Comparison of ENCODE assay signal across 24 mouse cellular contexts in genomic region chr5:30148133-30148920, GRCm38 (mm10). TPM values are rescaled to one million over a fixed set of nuclear protein-coding genes. Genes with fewer than 3 reads are reported as not detected.
DNase-seq lines count a peak whose midpoint lies in the region; ATAC-seq lines count a peak whose summit lies in the region.
"Had no signal": no experiment of that assay in that cellular context is flagged by ENCODE, and none has a peak within 500 bp of the region (broad histone marks: within the 10 kb centered on the region; RNA-seq: fewer than 3 reads in every experiment).

No protein-coding gene starts in this region.

- H3K4me2 ChIP-seq in midbrain, embryonic 11.5 days: no peak overlapping the region
- no peak overlapping the region for H3K4me2 ChIP-seq in kidney, embryonic 15.5 days
- H3K4me2 ChIP-seq: heart, embryonic 13.5 days; hindbrain, embryonic 15.5 days had no signal

- H3K4me3 ChIP-seq in midbrain, embryonic 11.5 days (ENCODE audit: low read depth, low read length): no peak overlapping the region
- H3K4me3 ChIP-seq in midbrain, embryonic 10.5 days: no peak overlapping the region
- no peak overlapping the region for H3K4me3 ChIP-seq in kidney, embryonic 15.5 days (replicated peaks)
- H3K4me3 ChIP-seq: embryonic facial prominence, embryonic 10.5 days; heart, embryonic 13.5 days; hindbrain, embryonic 15.5 days had no signal

- peak; percentile 16 for DNase-seq in adrenal gland, postnatal 14 days
- no peak for DNase-seq in adrenal gland, postnatal 10 days
- peak; percentile 26 for DNase-seq in midbrain, embryonic 11.5 days (ENCODE audit: low spot score, missing footprints)
- DNase-seq in midbrain, embryonic 10.5 days (ENCODE audit: low spot score): no peak
- DNase-seq in retina, postnatal 1 day: peak; percentile 70
- DNase-seq: adrenal gland, postnatal 25 days; B cell, adult 2 months; cerebellum, adult 2 months; cerebellum, postnatal 10 days; heart, postnatal 36 days had no signal

- peaks cover 11% of the 10 kb centered on the region for H3K36me3 ChIP-seq in midbrain, embryonic 11.5 days (ENCODE audit: control insufficient read depth, insufficient read depth, low read length)
- H3K36me3 ChIP-seq in midbrain, embryonic 10.5 days: peaks cover 31% of the 10 kb centered on the region
- peaks cover 46% of the 10 kb centered on the region for H3K36me3 ChIP-seq in kidney, embryonic 15.5 days

- no peaks in the 10 kb centered on the region for H3K9me3 ChIP-seq in midbrain, embryonic 11.5 days (ENCODE audit: control insufficient read depth, low read length)
- no peaks in the 10 kb centered on the region for H3K9me3 ChIP-seq in midbrain, embryonic 10.5 days (replicated peaks)
- no peaks in the 10 kb centered on the region for H3K9me3 ChIP-seq in kidney, embryonic 15.5 days (replicated peaks)
- H3K9me3 ChIP-seq: embryonic facial prominence, embryonic 10.5 days; heart, embryonic 13.5 days; hindbrain, embryonic 15.5 days had no signal

- no peaks in the 10 kb centered on the region for H3K27me3 ChIP-seq in midbrain, embryonic 11.5 days (ENCODE audit: control insufficient read depth, insufficient read depth, low read length)
- H3K27me3 ChIP-seq in midbrain, embryonic 10.5 days (ENCODE audit: low read depth, poor library complexity, severe bottlenecking): no peaks in the 10 kb centered on the region
- no peaks in the 10 kb centered on the region for H3K27me3 ChIP-seq in kidney, embryonic 15.5 days
- H3K27me3 ChIP-seq: heart, embryonic 13.5 days; hindbrain, embryonic 15.5 days had no signal

- ATAC-seq in midbrain, embryonic 11.5 days (ENCODE audit: low FRiP score): no peak
- ATAC-seq in frontal cortex, adult (ENCODE audit: low TSS enrichment): no peak
- ATAC-seq in kidney, embryonic 15.5 days (replicated peaks; ENCODE audit: low FRiP score): no peak
- ATAC-seq: CD4-positive, CD25-positive, alpha-beta regulatory T cell, adult 4 months; forebrain, embryonic 14.5 days had no signal

- WGBS in midbrain, embryonic 11.5 days: 85% methylated on average over 5 of the region's 5 CpGs
- WGBS in midbrain, embryonic 10.5 days: 89% methylated on average over 5 of the region's 5 CpGs
- WGBS in kidney, embryonic 15.5 days: 83% methylated on average over 5 of the region's 5 CpGs

- H3K9ac ChIP-seq in midbrain, embryonic 11.5 days (ENCODE audit: low read length): no peak overlapping the region
- no peak overlapping the region for H3K9ac ChIP-seq in kidney, embryonic 15.5 days
- H3K9ac ChIP-seq: heart, embryonic 13.5 days; hindbrain, embryonic 15.5 days had no signal

- no peaks in the 10 kb centered on the region for H3K4me1 ChIP-seq in midbrain, embryonic 11.5 days (ENCODE audit: control insufficient read depth, insufficient read depth, low read length)
- no peaks in the 10 kb centered on the region for H3K4me1 ChIP-seq in midbrain, embryonic 10.5 days
- H3K4me1 ChIP-seq in kidney, embryonic 15.5 days: peaks cover 10% of the 10 kb centered on the region; the same call in 1 of the 2 replicates

- H3K27ac ChIP-seq in midbrain, embryonic 11.5 days (ENCODE audit: low read depth, low read length): no peak overlapping the region
- H3K27ac ChIP-seq in midbrain, embryonic 10.5 days (replicated peaks): no peak overlapping the region
- H3K27ac ChIP-seq in kidney, embryonic 15.5 days: no peak overlapping the region
- H3K27ac ChIP-seq: embryonic facial prominence, embryonic 10.5 days; heart, embryonic 13.5 days; hindbrain, embryonic 15.5 days had no signal

RNA-seq across cellular contexts. Expression of gene Hadha, which starts 6.6 kb away (rescaled TPM):
- total RNA-seq in adrenal gland, postnatal 14 days (2021): 813 and 814 TPM in 2 replicates
- 100 to 1,000 TPM; 921 to 997 TPM for total RNA-seq in adrenal gland, postnatal 10 days (2021)
- polyA plus RNA-seq in midbrain, embryonic 11.5 days (2014; fragmentation: Nextera tagmentation; extraction: Ambion mirVana): 75.1 and 87.0 TPM in 2 replicates
- polyA plus RNA-seq in midbrain, embryonic 10.5 days (2016; fragmentation: Nextera tagmentation; extraction: Ambion mirVana): 101 and 115 TPM in 2 replicates
- polyA plus RNA-seq in kidney, embryonic 15.5 days (2015; fragmentation: Nextera tagmentation; extraction: Ambion mirVana): 149 and 156 TPM in 2 replicates

RNA-seq across cellular contexts. Expression of gene Hadhb, which starts 6.7 kb away (rescaled TPM):
- 1,392 and 1,422 TPM in 2 replicates for total RNA-seq in adrenal gland, postnatal 14 days (2021)
- 1,000 to 10,000 TPM; 1,471 to 1,600 TPM for total RNA-seq in adrenal gland, postnatal 10 days (2021)
- 107 and 114 TPM in 2 replicates for polyA plus RNA-seq in midbrain, embryonic 11.5 days (2014; fragmentation: Nextera tagmentation; extraction: Ambion mirVana)
- polyA plus RNA-seq in midbrain, embryonic 10.5 days (2016; fragmentation: Nextera tagmentation; extraction: Ambion mirVana): 104 and 106 TPM in 2 replicates
- 157 TPM in 2 replicates for polyA plus RNA-seq in kidney, embryonic 15.5 days (2015; fragmentation: Nextera tagmentation; extraction: Ambion mirVana)

RNA-seq across cellular contexts. Expression of gene 3110082J24Rik, which starts 42.4 kb away (rescaled TPM):
- total RNA-seq in adrenal gland, postnatal 14 days (2021): not detected in 2 replicates
- total RNA-seq in adrenal gland, postnatal 10 days (2021): not detected
- 3.7 and 4.5 TPM in 2 replicates for polyA plus RNA-seq in midbrain, embryonic 11.5 days (2014; fragmentation: Nextera tagmentation; extraction: Ambion mirVana)
- 2.4 and 3.7 TPM in 2 replicates for polyA plus RNA-seq in midbrain, embryonic 10.5 days (2016; fragmentation: Nextera tagmentation; extraction: Ambion mirVana)
- polyA plus RNA-seq in kidney, embryonic 15.5 days (2015; fragmentation: Nextera tagmentation; extraction: Ambion mirVana): not detected in 2 replicates
- total RNA-seq: adrenal gland, postnatal 25 days; gastrocnemius, adult 8-10 months; gastrocnemius, postnatal 4 days; heart, adult 8-10 months; heart, postnatal 36 days; MEL had no signal
- polyA plus RNA-seq: CD4-positive, CD25-positive, alpha-beta regulatory T cell, adult 4 months; embryonic facial prominence, embryonic 14.5 days; heart, embryonic 13.5 days; heart, postnatal 0 days had no signal

RNA-seq across cellular contexts. Expression of gene Garem2, which starts 43.4 kb away (rescaled TPM):
- total RNA-seq in adrenal gland, postnatal 14 days (2021): 0.19 and 0.26 TPM in 2 replicates
- under 1 TPM; 0.12 to 0.30 TPM for total RNA-seq in adrenal gland, postnatal 10 days (2021)
- polyA plus RNA-seq in midbrain, embryonic 11.5 days (2014; fragmentation: Nextera tagmentation; extraction: Ambion mirVana): 14.3 and 15.3 TPM in 2 replicates
- 6.9 and 9.4 TPM in 2 replicates for polyA plus RNA-seq in midbrain, embryonic 10.5 days (2016; fragmentation: Nextera tagmentation; extraction: Ambion mirVana)
- 0.55 and 0.62 TPM in 2 replicates for polyA plus RNA-seq in kidney, embryonic 15.5 days (2015; fragmentation: Nextera tagmentation; extraction: Ambion mirVana)
- total RNA-seq: gastrocnemius, adult 8-10 months had no signal
- polyA plus RNA-seq: CD4-positive, CD25-positive, alpha-beta regulatory T cell, adult 4 months had no signal

RNA-seq across cellular contexts. Expression of gene Adgrf3, which starts 57.2 kb away (rescaled TPM):
- 0.19 TPM in 1 of 2 replicates, not detected in the other for total RNA-seq in adrenal gland, postnatal 14 days (2021)
- total RNA-seq in adrenal gland, postnatal 10 days (2021): under 1 TPM; 0.30 to 0.58 TPM
- not detected in 2 replicates for polyA plus RNA-seq in midbrain, embryonic 11.5 days (2014; fragmentation: Nextera tagmentation; extraction: Ambion mirVana)
- polyA plus RNA-seq in midbrain, embryonic 10.5 days (2016; fragmentation: Nextera tagmentation; extraction: Ambion mirVana): 0.05 TPM in 1 of 2 replicates, not detected in the other
- 0.17 and 0.26 TPM in 2 replicates for polyA plus RNA-seq in kidney, embryonic 15.5 days (2015; fragmentation: Nextera tagmentation; extraction: Ambion mirVana)
- total RNA-seq: adrenal gland, postnatal 25 days; gastrocnemius, adult 8-10 months had no signal
- polyA plus RNA-seq: CD4-positive, CD25-positive, alpha-beta regulatory T cell, adult 4 months; cerebellum, adult 2 months; embryonic facial prominence, embryonic 10.5 days; forebrain, embryonic 14.5 days; hindbrain, embryonic 11.5 days; hindbrain, embryonic 15.5 days had no signal

Comparison
In these comparisons a context has a peak if more than half of its experiments do, and no peak if none do; other contexts are left out.
1. DNase-seq: peak in adrenal gland, postnatal 14 days (single experiment), midbrain, embryonic 11.5 days (single experiment) and retina, postnatal 1 day (single experiment); none in adrenal gland, postnatal 10 days (single experiment) and midbrain, embryonic 10.5 days (single experiment).